Mouse (Mus musculus) left cerebral cortex, postnatal 10 days (tissue): Measurements from ENCODE around the gene Olfml3. TPM values are rescaled to one million over a fixed set of nuclear protein-coding genes. Genes with fewer than 3 reads are reported as not detected.

Experiments used
- total RNA-seq, 2 experiments: library from RNA; stranded (reverse); gene quantifications; 2 replicates each; pipeline ENCODE4 v1.2.3; 2021

The Olfml3 gene
- total RNA-seq, 2 experiments from 2014 or later = 11.2 to 11.7 TPM

Other genes with a start within 250 kb of the Olfml3 start
- gene Syt6, start 162.8 kb downstream of the Olfml3 start, total RNA-seq = 10 to 100 TPM; 19.0 to 20.3 TPM
- gene Atg4a-ps, start 91.9 kb downstream of the Olfml3 start, total RNA-seq = 1 to 10 TPM in 1 of 2 experiments, not detected in 1; 2.3 TPM
- not detected for gene Gm10964, start 1.4 kb upstream of the Olfml3 start, total RNA-seq
- gene Hipk1, start 53.6 kb upstream of the Olfml3 start, total RNA-seq = 10 to 100 TPM; 70.3 to 75.2 TPM
- 1 to 10 TPM; 7.9 to 8.9 TPM for gene Dclre1b, start 71.4 kb upstream of the Olfml3 start, total RNA-seq
- gene Ap4b1, start 71.5 kb upstream of the Olfml3 start, total RNA-seq = 10 to 100 TPM; 13.6 to 15.7 TPM
- gene Gm43064, start 71.6 kb upstream of the Olfml3 start, total RNA-seq = not detected
- gene Bcl2l15, start 94.6 kb upstream of the Olfml3 start, total RNA-seq = not detected
- gene Ptpn22, start 121.8 kb upstream of the Olfml3 start, total RNA-seq = 1 to 10 TPM in 1 of 2 experiments, under 1 TPM in 1; 0.61 to 1.4 TPM
- gene Rsbn1, start 176.1 kb upstream of the Olfml3 start, total RNA-seq = 10 to 100 TPM; 19.0 to 19.5 TPM
- gene Phtf1, start 230.1 kb upstream of the Olfml3 start, total RNA-seq = 10 to 100 TPM; 41.5 to 41.6 TPM